10 mouse cellular contexts compared by ENCODE assay signal in genomic region chr11:34899400-34899799, GRCm38 (mm10).
DNase-seq lines count a peak whose midpoint lies in the region; ATAC-seq and TF ChIP-seq lines count a peak whose summit lies in the region.
"Had no signal": no experiment of that assay in that cellular context is flagged by ENCODE, and none has a peak within 500 bp of the region (broad histone marks: within the 10 kb centered on the region; RNA-seq: fewer than 3 reads in every experiment).

No protein-coding gene starts in this region.

- no peak overlapping the region for H3K4me3 ChIP-seq in heart, embryonic 12.5 days
- no peak overlapping the region for H3K4me3 ChIP-seq in intestine, postnatal 0 days (ENCODE audit: low read depth, low read length)
- H3K4me3 ChIP-seq in midbrain, embryonic 16.5 days (ENCODE audit: low read depth, low read length), result no peak overlapping the region
- H3K4me3 ChIP-seq: embryonic facial prominence, embryonic 15.5 days had no signal

- no peaks in the 10 kb centered on the region for H3K27me3 ChIP-seq in heart, embryonic 12.5 days (replicated peaks)
- no peaks in the 10 kb centered on the region for H3K27me3 ChIP-seq in intestine, postnatal 0 days (replicated peaks; ENCODE audit: control insufficient read depth, insufficient read depth, low read length)
- no peaks in the 10 kb centered on the region for H3K27me3 ChIP-seq in midbrain, embryonic 16.5 days (ENCODE audit: control insufficient read depth, insufficient read depth, low read depth, low read length)
- H3K27me3 ChIP-seq: embryonic facial prominence, embryonic 15.5 days had no signal

- DNase-seq in heart, postnatal 25 days (ENCODE audit: low spot score), result no peak
- peak; percentile 12 for DNase-seq in CD4-positive helper T cell, adult 2 months (ENCODE audit: low read depth, low spot score)
- peak; percentile 1 for DNase-seq in c-Kit-positive CD71-positive TER-119-positive erythroid progenitor cells, embryonic 14.5 days (ENCODE audit: low spot score)
- peak; percentile 3 for DNase-seq in naive thymus-derived CD4-positive, alpha-beta T cell, adult 2 months (ENCODE audit: low read depth)
- no peak for DNase-seq in cerebellum, postnatal 25 days
- DNase-seq: layer of hippocampus, adult 9-11 months had no signal

- no peaks in the 10 kb centered on the region for H3K36me3 ChIP-seq in heart, embryonic 12.5 days
- H3K36me3 ChIP-seq in intestine, postnatal 0 days (ENCODE audit: control insufficient read depth, insufficient read depth), result no peaks in the 10 kb centered on the region
- no peaks in the 10 kb centered on the region for H3K36me3 ChIP-seq in midbrain, embryonic 16.5 days (ENCODE audit: control insufficient read depth, insufficient read depth, low read length)
- H3K36me3 ChIP-seq: embryonic facial prominence, embryonic 15.5 days had no signal

- H3K4me2 ChIP-seq in heart, embryonic 12.5 days, result no peak overlapping the region
- no peak overlapping the region for H3K4me2 ChIP-seq in intestine, postnatal 0 days (replicated peaks; ENCODE audit: low read depth)
- no peak overlapping the region for H3K4me2 ChIP-seq in midbrain, embryonic 16.5 days (ENCODE audit: low read length)
- H3K4me2 ChIP-seq: embryonic facial prominence, embryonic 15.5 days had no signal

- no peak overlapping the region for H3K27ac ChIP-seq in heart, embryonic 12.5 days (ENCODE audit: poor library complexity, severe bottlenecking)
- no peak overlapping the region for H3K27ac ChIP-seq in intestine, postnatal 0 days (ENCODE audit: low read depth, low read length)
- no peak overlapping the region for H3K27ac ChIP-seq in midbrain, embryonic 16.5 days (ENCODE audit: low read length)
- H3K27ac ChIP-seq: embryonic facial prominence, embryonic 15.5 days had no signal

- ATAC-seq in heart, embryonic 12.5 days (ENCODE audit: insufficient number of reproducible peaks, low FRiP score), result 0 out of 2 replicates have a peak, but pooled peaks have one; percentile 29
- no peak for ATAC-seq in intestine, postnatal 0 days
- no peak for ATAC-seq in midbrain, embryonic 16.5 days

- WGBS in heart, embryonic 12.5 days, result 67% methylated on average over 3 of the region's 3 CpGs
- WGBS in intestine, postnatal 0 days, result 50% methylated on average over 3 of the region's 3 CpGs
- WGBS in midbrain, embryonic 16.5 days, result 75% methylated on average over 3 of the region's 3 CpGs

- no peak for TF ChIP-seq CTCF in intestine, postnatal 0 days (IDR thresholded peaks at IDR 0.05; ENCODE audit: low read depth)

- no peak overlapping the region for H3K9ac ChIP-seq in heart, embryonic 12.5 days
- no peak overlapping the region for H3K9ac ChIP-seq in intestine, postnatal 0 days (ENCODE audit: low read depth, low read length)
- H3K9ac ChIP-seq in midbrain, embryonic 16.5 days (ENCODE audit: low read depth, low read length), result no peak overlapping the region
- H3K9ac ChIP-seq: embryonic facial prominence, embryonic 15.5 days had no signal

- intact Hi-C loops in heart, postnatal 25 days (cut with DNase I), result no loop called here

- no peaks in the 10 kb centered on the region for H3K4me1 ChIP-seq in heart, embryonic 12.5 days (replicated peaks)
- H3K4me1 ChIP-seq in intestine, postnatal 0 days (replicated peaks; ENCODE audit: control insufficient read depth, insufficient read depth, low read length), result no peaks in the 10 kb centered on the region
- H3K4me1 ChIP-seq in midbrain, embryonic 16.5 days (ENCODE audit: control insufficient read depth, insufficient read depth, low read length), result no peaks in the 10 kb centered on the region

- H3K9me3 ChIP-seq in heart, embryonic 12.5 days (replicated peaks), result 0 out of 2 replicates have a peak, but pooled peaks cover under 1% of the 10 kb centered on the region
- H3K9me3 ChIP-seq in intestine, postnatal 0 days (ENCODE audit: control insufficient read depth), result no peaks in the 10 kb centered on the region
- H3K9me3 ChIP-seq in midbrain, embryonic 16.5 days (replicated peaks; ENCODE audit: control insufficient read depth, low read length, poor library complexity, severe bottlenecking), result no peaks in the 10 kb centered on the region
- H3K9me3 ChIP-seq: embryonic facial prominence, embryonic 15.5 days had no signal

Comparison
In these comparisons a context has a peak if more than half of its experiments do, and no peak if none do; other contexts are left out.
1. DNase-seq: peak in CD4-positive helper T cell, adult 2 months (single experiment), c-Kit-positive CD71-positive TER-119-positive erythroid progenitor cells, embryonic 14.5 days (single experiment) and naive thymus-derived CD4-positive, alpha-beta T cell, adult 2 months (single experiment); none in heart, postnatal 25 days (single experiment) and cerebellum, postnatal 25 days (0 of 2).